Mouse (Mus musculus) hindbrain, embryonic 16.5 days (tissue): Measurements from ENCODE around the gene Psip1. TPM values are rescaled to one million over a fixed set of nuclear protein-coding genes. Genes with fewer than 3 reads are reported as not detected.
A peak's percentile ranks its signal among the peaks of the same experiment; 100 is the strongest.

Experiments used
- ATAC-seq: fragments of 200-750 bp; cut with Nextera tagmentation; 2 replicates; pipeline ENCODE4 v1.8.0; 2017; ENCODE audit warnings: moderate TSS enrichment, moderate library complexity
- H3K27ac ChIP-seq: fragments of 300-500 bp; sonication (generic); 2 replicates; pipeline ENCODE4 v1.5.1; 2014; ENCODE audit warnings: low read depth, mild to moderate bottlenecking, control low read depth, low read length, moderate library complexity
- H3K27me3 ChIP-seq: fragments of 300-500 bp; sonication (generic); replicated peaks from 2 replicates; pipeline ENCODE4 v1.6.1; 2014; ENCODE audit warnings: low read length; ENCODE audit not compliant: control insufficient read depth, insufficient read depth
- H3K36me3 ChIP-seq: fragments of 300-500 bp; sonication (generic); 2 replicates; pipeline ENCODE4 v1.6.1; 2014; ENCODE audit warnings: mild to moderate bottlenecking, low read length, moderate library complexity, mixed read lengths; ENCODE audit not compliant: control insufficient read depth, insufficient read depth
- H3K4me1 ChIP-seq: fragments of 300-500 bp; sonication (generic); 2 replicates; pipeline ENCODE4 v1.6.1; 2014; ENCODE audit warnings: low read depth, low read length; ENCODE audit not compliant: control insufficient read depth, insufficient read depth
- H3K4me2 ChIP-seq: fragments of 300-500 bp; sonication (generic); 2 replicates; pipeline ENCODE4 v1.6.1; 2014; ENCODE audit warnings: mild to moderate bottlenecking, low read length, control low read depth, moderate library complexity
- H3K4me3 ChIP-seq: fragments of 300-500 bp; sonication (generic); 2 replicates; pipeline ENCODE4 v1.5.1; 2014; ENCODE audit warnings: mild to moderate bottlenecking, low read length, control low read depth, moderate library complexity
- H3K9ac ChIP-seq: fragments of 300-500 bp; sonication (generic); 2 replicates; pipeline ENCODE4 v1.6.1; 2014; ENCODE audit warnings: low read depth, mild to moderate bottlenecking, control low read depth, low read length, moderate library complexity
- H3K9me3 ChIP-seq: fragments of 300-500 bp; sonication (generic); 2 replicates; pipeline ENCODE4 v1.6.1; 2014; ENCODE audit warnings: mild to moderate bottlenecking, low read length, moderate library complexity; ENCODE audit not compliant: control insufficient read depth
- WGBS: fragments of 180-500 bp; shearing (Covaris S2); extraction: QIAGEN DNeasy Blood & Tissue Kit; methylation state at CpG from one replicate; pipeline ENCODE4 v1.1.7; 2014; 5-methylcytosine and 5-hydroxymethylcytosine counted together
- polyA plus RNA-seq: library from polyadenylated mRNA; unstranded; fragments of >200 nt; fragmentation: Nextera tagmentation; extraction: Ambion mirVana; gene quantifications from 2 replicates; pipeline ENCODE4 v1.2.1, GENCODE M21; 2015

Gene Psip1
- polyA plus RNA-seq, 1 experiment from 2014 or later, result 227 TPM

DNA sequence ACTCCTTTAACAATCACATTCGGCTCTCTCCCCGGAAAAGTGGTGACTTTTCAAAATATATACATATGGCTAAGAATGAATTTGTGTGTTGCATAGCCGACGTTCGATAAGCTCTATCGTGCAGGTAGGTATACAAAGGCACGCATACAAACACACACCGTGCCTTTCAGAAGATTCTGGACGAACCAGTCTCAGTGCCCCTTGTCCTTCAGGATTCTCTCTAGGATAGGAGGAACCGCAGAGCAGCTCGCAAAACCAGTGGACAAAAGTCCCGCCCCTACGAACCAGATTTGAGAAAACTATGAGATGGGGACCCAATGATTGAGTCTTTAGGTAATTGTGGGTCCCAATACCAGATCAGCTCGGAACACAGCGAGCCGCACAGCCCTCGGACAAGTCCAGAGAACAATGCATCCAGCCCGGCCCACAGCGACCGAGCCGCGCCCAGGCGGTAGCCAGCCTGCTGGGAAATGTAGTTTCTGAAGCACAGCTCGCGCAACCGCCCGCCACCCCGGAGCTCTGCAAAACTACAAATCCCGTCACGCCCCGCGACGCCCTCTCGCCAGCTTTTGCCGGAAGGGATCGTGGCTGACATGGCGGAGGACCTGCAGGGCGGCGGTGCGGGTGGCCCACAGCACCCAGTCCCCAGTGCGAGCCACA, 69.0 kb downstream of the Psip1 start, which contains the start of gene Snapc3:
Gene Snapc3 (plus strand): TSS at position 565 of the 660 bp plus-strand sequence.
- peak within 1 kb of the TSS; percentile 91 for H3K4me3 ChIP-seq
- peak within 1 kb of the TSS; percentile 81 for H3K9ac ChIP-seq
- 2% methylated on average over 40 of the region's 41 CpGs for WGBS
- peak within 1 kb of the TSS; percentile 81 for H3K27ac ChIP-seq
- H3K27me3 ChIP-seq, result no peaks in the 10 kb centered on the region
- peaks cover 15% of the 10 kb centered on the region for H3K4me1 ChIP-seq
- peak; percentile 100 for ATAC-seq
- H3K9me3 ChIP-seq, result no peaks in the 10 kb centered on the region
- no peaks in the 10 kb centered on the region for H3K36me3 ChIP-seq
- peak within 1 kb of the TSS; percentile 57 for H3K4me2 ChIP-seq

DNA sequence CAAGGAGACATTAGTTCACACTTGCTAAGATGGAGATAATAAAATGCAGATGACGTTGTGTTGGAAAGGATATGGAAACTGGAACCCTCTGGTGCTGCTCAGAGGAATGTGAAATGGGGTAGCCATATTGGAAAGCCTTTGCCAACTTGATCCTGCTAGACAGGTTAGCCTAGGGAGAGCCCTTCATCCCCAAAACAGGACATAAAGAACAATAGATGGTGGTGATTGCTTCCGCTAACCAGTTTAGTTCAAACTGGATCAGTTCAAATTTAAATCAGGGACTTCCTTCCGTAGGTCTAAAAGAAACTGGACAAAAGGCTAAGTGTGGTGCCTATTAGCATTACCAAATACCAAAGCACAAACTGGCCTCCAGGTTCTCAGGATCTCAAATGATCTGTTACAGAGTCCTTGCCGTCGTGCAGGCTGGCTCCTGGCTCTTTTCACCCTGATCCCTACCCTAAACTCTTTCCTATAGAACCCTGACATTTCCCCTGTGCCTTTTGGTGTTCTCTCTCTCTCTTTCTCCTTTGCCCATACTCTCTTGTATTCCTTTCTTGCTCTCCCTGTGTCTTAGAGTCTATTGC, 71.9 kb downstream of the Psip1 start:
- Histone ChIP-seq H3K36me3 (no peaks in the 10 kb centered on the region), H3K4me3 (no peak overlapping the region), H3K9me3 (no peaks in the 10 kb centered on the region), H3K4me1 (peaks cover 11% of the 10 kb centered on the region), H3K9ac (no peak overlapping the region), H3K27ac (no peak overlapping the region), H3K4me2 (no peak overlapping the region), H3K27me3 (no peaks in the 10 kb centered on the region)
- WGBS, result 79% methylated on average over 5 of the region's 5 CpGs
- no peak for ATAC-seq

DNA sequence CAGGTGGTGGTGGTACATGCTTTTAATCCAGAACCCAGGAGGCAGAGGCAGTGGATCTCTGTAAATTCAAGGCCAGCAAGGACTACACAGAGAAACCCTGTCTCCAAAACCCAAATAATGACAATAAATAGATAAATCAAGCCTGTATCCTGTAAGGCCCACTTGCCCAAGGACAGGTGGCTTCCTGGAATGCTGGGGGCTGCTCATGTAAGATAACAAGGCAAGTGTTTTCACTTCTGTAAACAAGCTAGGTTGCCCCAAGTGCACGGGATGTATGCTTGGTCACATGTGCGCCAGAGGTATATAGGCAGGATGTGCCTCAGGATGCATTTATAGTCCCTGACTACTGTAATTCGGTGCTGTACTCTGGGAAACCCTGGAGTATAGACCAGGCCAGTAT, 74.2 kb downstream of the Psip1 start:
- no peak overlapping the region for H3K27ac ChIP-seq
- WGBS, result 90% methylated on average over 3 of the region's 3 CpGs
- H3K9me3 ChIP-seq, result peaks cover 13% of the 10 kb centered on the region
- H3K4me1 ChIP-seq, result peaks cover 4% of the 10 kb centered on the region
- no peak overlapping the region for H3K4me3 ChIP-seq
- H3K27me3 ChIP-seq, result no peaks in the 10 kb centered on the region
- no peak overlapping the region for H3K4me2 ChIP-seq
- no peak for ATAC-seq
- H3K36me3 ChIP-seq, result no peaks in the 10 kb centered on the region
- H3K9ac ChIP-seq, result no peak overlapping the region

DNA sequence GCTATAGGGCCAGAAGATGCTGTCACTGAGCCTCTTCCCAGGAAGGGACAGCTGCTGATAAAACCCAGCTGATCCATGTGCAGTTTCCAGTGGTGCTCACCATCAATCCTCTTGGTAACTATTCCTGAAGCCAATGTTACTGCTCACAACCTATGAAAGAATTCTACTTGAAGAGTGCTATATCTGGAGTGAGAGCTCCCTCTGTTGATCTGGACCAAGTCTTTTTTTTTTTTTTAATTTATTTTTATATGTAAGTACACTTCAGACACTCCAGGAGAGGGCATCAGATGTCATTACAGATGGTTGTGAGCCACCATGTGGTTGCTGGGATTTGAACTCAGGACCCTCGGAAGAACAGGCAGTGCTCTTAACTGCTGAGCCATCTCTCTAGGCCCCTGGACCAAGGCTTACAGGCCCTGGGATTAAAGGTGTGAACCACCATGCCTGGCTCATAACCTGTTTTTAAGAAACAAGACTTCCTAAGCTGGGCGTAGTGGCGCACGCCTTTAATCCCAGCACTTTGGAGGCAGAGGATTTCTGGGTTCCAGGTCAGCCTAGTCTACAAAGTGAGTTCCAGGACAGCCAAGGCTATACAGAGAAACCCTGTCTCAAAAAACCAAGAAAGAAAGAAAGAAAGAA, 76.3 kb downstream of the Psip1 start:
- no peaks in the 10 kb centered on the region for H3K4me1 ChIP-seq
- no peak overlapping the region for H3K4me3 ChIP-seq
- no peaks in the 10 kb centered on the region for H3K27me3 ChIP-seq
- WGBS, result 93% methylated on average over 4 of the region's 4 CpGs
- H3K9ac ChIP-seq, result no peak overlapping the region
- H3K36me3 ChIP-seq, result no peaks in the 10 kb centered on the region
- H3K9me3 ChIP-seq, result peaks cover 13% of the 10 kb centered on the region
- H3K4me2 ChIP-seq, result no peak overlapping the region
- no peak for ATAC-seq
- no peak overlapping the region for H3K27ac ChIP-seq

DNA sequence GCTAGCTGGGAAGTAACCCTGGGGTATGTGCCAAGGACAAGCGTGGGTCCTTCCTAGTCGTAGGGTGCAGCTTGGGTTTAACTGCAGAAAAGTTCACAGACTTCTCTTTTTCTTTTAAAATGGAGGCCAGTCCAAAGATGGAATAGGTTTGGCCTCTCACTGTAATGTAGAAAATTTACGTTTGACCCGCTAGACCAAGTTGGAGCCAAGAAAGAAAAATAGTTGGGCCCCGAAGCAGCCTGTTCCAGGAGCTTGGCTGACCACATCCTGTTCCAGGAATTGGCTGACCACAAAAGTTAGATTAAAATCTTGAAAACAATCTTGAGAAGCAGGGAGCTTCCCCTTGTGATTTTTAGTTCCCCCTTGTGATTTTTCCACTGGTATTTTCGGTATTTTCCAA, 78.6 kb downstream of the Psip1 start:
- peaks cover 20% of the 10 kb centered on the region for H3K9me3 ChIP-seq
- WGBS, result 92% methylated on average over 6 of the region's 6 CpGs
- H3K27ac ChIP-seq, result no peak overlapping the region
- no peak overlapping the region for H3K4me3 ChIP-seq
- H3K27me3 ChIP-seq, result no peaks in the 10 kb centered on the region
- no peak overlapping the region for H3K9ac ChIP-seq
- no peaks in the 10 kb centered on the region for H3K4me1 ChIP-seq
- no peak overlapping the region for H3K4me2 ChIP-seq
- H3K36me3 ChIP-seq, result no peaks in the 10 kb centered on the region
- ATAC-seq, result no peak

Other genes with a start within 250 kb of the Psip1 start
- gene Ttc39b, start 162.2 kb downstream of the Psip1 start, polyA plus RNA-seq, result 6.2 and 6.4 TPM in 2 replicates
- 54.1 and 57.5 TPM in 2 replicates for gene Snapc3, start 68.7 kb downstream of the Psip1 start, polyA plus RNA-seq
- gene Ccdc171, start 39.1 kb upstream of the Psip1 start, polyA plus RNA-seq, result 3.3 and 3.7 TPM in 2 replicates